Mouse (Mus musculus): Measurements from ENCODE around the gene Iscu. TPM values are rescaled to one million over a fixed set of nuclear protein-coding genes. Genes with fewer than 3 reads are reported as not detected.

Gene Iscu
- polyA plus RNA-seq, 1 experiment from 2014 or later = 132 TPM

- WGBS = 95% methylated on average over 2 of the region's 2 CpGs
- Histone ChIP-seq H3K4me1 (ENCODE audit: control insufficient read depth in 2 of 2, insufficient read depth in 2 of 2, low read length in 2 of 2) (peaks cover 0 to 4% of the 10 kb centered on the region in 2 experiments; a peak in 1 of 4 replicates), H3K27me3 (ENCODE audit: control insufficient read depth, insufficient read depth, low read length) (no peaks in the 10 kb centered on the region), H3K36me3 (ENCODE audit: control insufficient read depth, insufficient read depth, low read length) (peaks cover 85% of the 10 kb centered on the region), H3K4me3 (ENCODE audit: control insufficient read depth in 1 of 2, insufficient read depth in 1 of 2, low read depth in 1 of 2, low read length in 2 of 2) (no peak overlapping the region), H3K27ac (replicated peaks in 1 of 2; ENCODE audit: control insufficient read depth in 1 of 2, insufficient read depth in 1 of 2, low read depth in 2 of 2, low read length in 2 of 2) (no peak overlapping the region), H3K9me3 (ENCODE audit: control insufficient read depth, low read length) (no peaks in the 10 kb centered on the region), H3K4me2 (ENCODE audit: low read length) (no peak overlapping the region), H3K9ac (ENCODE audit: low read length) (no peak overlapping the region)
- ATAC-seq (ENCODE audit: insufficient number of reproducible peaks, insufficient read depth, low FRiP score, low read depth) = no peak
These were observed 11.0 kb upstream of the Iscu start for GRCm38 (mm10) chr5:113761585-113761984.

GRCm38 (mm10) chr5:113764426-113764825 is 8.1 kb upstream of the Iscu start:
- ATAC-seq (ENCODE audit: insufficient number of reproducible peaks, insufficient read depth, low FRiP score, low read depth) = no peak
- H3K4me3 ChIP-seq (ENCODE audit: control insufficient read depth in 1 of 2, insufficient read depth in 1 of 2, low read depth in 1 of 2, low read length in 2 of 2) = no peak overlapping the region
- no peaks in the 10 kb centered on the region for H3K9me3 ChIP-seq (ENCODE audit: control insufficient read depth, low read length)
- H3K4me2 ChIP-seq (ENCODE audit: low read length) = no peak overlapping the region
- H3K36me3 ChIP-seq (ENCODE audit: control insufficient read depth, insufficient read depth, low read length) = peaks cover 83% of the 10 kb centered on the region
- H3K4me1 ChIP-seq (ENCODE audit: control insufficient read depth in 2 of 2, insufficient read depth in 2 of 2, low read length in 2 of 2) = peaks cover 0 to 4% of the 10 kb centered on the region in 2 experiments; a peak in 1 of 4 replicates
- no peaks in the 10 kb centered on the region for H3K27me3 ChIP-seq (ENCODE audit: control insufficient read depth, insufficient read depth, low read length)
- 88% methylated on average over 7 of the region's 7 CpGs for WGBS
- no peak overlapping the region for H3K27ac ChIP-seq (replicated peaks in 1 of 2; ENCODE audit: control insufficient read depth in 1 of 2, insufficient read depth in 1 of 2, low read depth in 2 of 2, low read length in 2 of 2)
- H3K9ac ChIP-seq (ENCODE audit: low read length) = no peak overlapping the region

GRCm38 (mm10) chr5:113765641-113766526 is 6.7 kb upstream of the Iscu start:
- H3K27ac ChIP-seq (replicated peaks in 1 of 2; ENCODE audit: control insufficient read depth in 1 of 2, insufficient read depth in 1 of 2, low read depth in 2 of 2, low read length in 2 of 2) = no peak overlapping the region
- WGBS = 79% methylated on average over 13 of the region's 13 CpGs

GRCm38 (mm10) chr5:113768806-113769205 is 3.7 kb upstream of the Iscu start:
- 91% methylated on average over 8 of the region's 8 CpGs for WGBS
- Histone ChIP-seq H3K9ac (ENCODE audit: low read length) (no peak overlapping the region), H3K36me3 (ENCODE audit: control insufficient read depth, insufficient read depth, low read length) (peaks cover 40% of the 10 kb centered on the region)

More at GRCm38 (mm10) chr5:113765641-113766526, 6.7 kb upstream of the Iscu start:
- no peak overlapping the region for H3K9ac ChIP-seq (ENCODE audit: low read length)
- peaks cover 69% of the 10 kb centered on the region for H3K36me3 ChIP-seq (ENCODE audit: control insufficient read depth, insufficient read depth, low read length)
- H3K9me3 ChIP-seq (ENCODE audit: control insufficient read depth, low read length) = no peaks in the 10 kb centered on the region
- H3K4me3 ChIP-seq (ENCODE audit: control insufficient read depth in 1 of 2, insufficient read depth in 1 of 2, low read depth in 1 of 2, low read length in 2 of 2) = no peak overlapping the region
- H3K4me1 ChIP-seq (ENCODE audit: control insufficient read depth in 2 of 2, insufficient read depth in 2 of 2, low read length in 2 of 2) = peaks cover 6 to 17% of the 10 kb centered on the region in 2 experiments
- ATAC-seq (ENCODE audit: insufficient number of reproducible peaks, insufficient read depth, low FRiP score, low read depth) = peak; percentile 21; the same call in 1 of the 2 replicates
- no peaks in the 10 kb centered on the region for H3K27me3 ChIP-seq (ENCODE audit: control insufficient read depth, insufficient read depth, low read length)
- H3K4me2 ChIP-seq (ENCODE audit: low read length) = no peak overlapping the region

GRCm38 (mm10) chr5:113771213-113772162 is 1.1 kb upstream of the Iscu start:
- Histone ChIP-seq H3K9ac (ENCODE audit: low read length) (peak overlapping the region; percentile 93), H3K36me3 (ENCODE audit: control insufficient read depth, insufficient read depth, low read length) (peaks cover 52% of the 10 kb centered on the region), H3K4me2 (ENCODE audit: low read length) (peak overlapping the region; percentile 95), H3K4me3 (ENCODE audit: control insufficient read depth in 1 of 2, insufficient read depth in 1 of 2, low read depth in 1 of 2, low read length in 2 of 2) (peak overlapping the region; percentile 66 to 96), H3K4me1 (ENCODE audit: control insufficient read depth in 2 of 2, insufficient read depth in 2 of 2, low read length in 2 of 2) (peaks cover 6 to 21% of the 10 kb centered on the region in 2 experiments), H3K27me3 (ENCODE audit: control insufficient read depth, insufficient read depth, low read length) (no peaks in the 10 kb centered on the region), H3K9me3 (ENCODE audit: control insufficient read depth, low read length) (no peaks in the 10 kb centered on the region), H3K27ac (replicated peaks in 1 of 2; ENCODE audit: control insufficient read depth in 1 of 2, insufficient read depth in 1 of 2, low read depth in 2 of 2, low read length in 2 of 2) (peak overlapping the region; percentile 96 to 98)
- peak; percentile 75 for ATAC-seq (ENCODE audit: insufficient number of reproducible peaks, insufficient read depth, low FRiP score, low read depth)
- WGBS = under 1% methylated on average over 83 of the region's 97 CpGs

More at GRCm38 (mm10) chr5:113768806-113769205, 3.7 kb upstream of the Iscu start:
- ATAC-seq (ENCODE audit: insufficient number of reproducible peaks, insufficient read depth, low FRiP score, low read depth) = no peak
- H3K27me3 ChIP-seq (ENCODE audit: control insufficient read depth, insufficient read depth, low read length) = no peaks in the 10 kb centered on the region
- H3K4me1 ChIP-seq (ENCODE audit: control insufficient read depth in 2 of 2, insufficient read depth in 2 of 2, low read length in 2 of 2) = peaks cover 6 to 25% of the 10 kb centered on the region in 2 experiments
- no peak overlapping the region for H3K4me3 ChIP-seq (ENCODE audit: control insufficient read depth in 1 of 2, insufficient read depth in 1 of 2, low read depth in 1 of 2, low read length in 2 of 2)
- H3K9me3 ChIP-seq (ENCODE audit: control insufficient read depth, low read length) = no peaks in the 10 kb centered on the region
- H3K4me2 ChIP-seq (ENCODE audit: low read length) = no peak overlapping the region
- H3K27ac ChIP-seq (replicated peaks in 1 of 2; ENCODE audit: control insufficient read depth in 1 of 2, insufficient read depth in 1 of 2, low read depth in 2 of 2, low read length in 2 of 2) = no peak overlapping the region

GRCm38 (mm10) chr5:113772905-113773519 is 464 bp downstream of the Iscu start:
- no peaks in the 10 kb centered on the region for H3K27me3 ChIP-seq (ENCODE audit: control insufficient read depth, insufficient read depth, low read length)
- peak overlapping the region; percentile 66 to 96 for H3K4me3 ChIP-seq (ENCODE audit: control insufficient read depth in 1 of 2, insufficient read depth in 1 of 2, low read depth in 1 of 2, low read length in 2 of 2)
- ATAC-seq (ENCODE audit: insufficient number of reproducible peaks, insufficient read depth, low FRiP score, low read depth) = peak; percentile 23; the same call in 1 of the 2 replicates
- H3K4me2 ChIP-seq (ENCODE audit: low read length) = peak overlapping the region; percentile 95
- peaks cover 6 to 21% of the 10 kb centered on the region in 2 experiments for H3K4me1 ChIP-seq (ENCODE audit: control insufficient read depth in 2 of 2, insufficient read depth in 2 of 2, low read length in 2 of 2)
- H3K9me3 ChIP-seq (ENCODE audit: control insufficient read depth, low read length) = no peaks in the 10 kb centered on the region
- peak overlapping the region; percentile 83 for H3K9ac ChIP-seq (ENCODE audit: low read length)
- under 1% methylated on average over 35 of the region's 38 CpGs for WGBS
- peak overlapping the region in 1 of 2 experiments; percentile 98; a peak in 2 of 4 replicates for H3K27ac ChIP-seq (replicated peaks in 1 of 2; ENCODE audit: control insufficient read depth in 1 of 2, insufficient read depth in 1 of 2, low read depth in 2 of 2, low read length in 2 of 2)
- peaks cover 46% of the 10 kb centered on the region for H3K36me3 ChIP-seq (ENCODE audit: control insufficient read depth, insufficient read depth, low read length)

- H3K27me3 ChIP-seq (ENCODE audit: control insufficient read depth, insufficient read depth, low read length) = no peaks in the 10 kb centered on the region
- H3K9me3 ChIP-seq (ENCODE audit: control insufficient read depth, low read length) = no peaks in the 10 kb centered on the region
- peak overlapping the region; percentile 83; the same call in 1 of the 2 replicates for H3K9ac ChIP-seq (ENCODE audit: low read length)
- peaks cover 6 to 21% of the 10 kb centered on the region in 2 experiments for H3K4me1 ChIP-seq (ENCODE audit: control insufficient read depth in 2 of 2, insufficient read depth in 2 of 2, low read length in 2 of 2)
- under 1% methylated on average over 7 of the region's 7 CpGs for WGBS
- H3K4me3 ChIP-seq (ENCODE audit: control insufficient read depth in 1 of 2, insufficient read depth in 1 of 2, low read depth in 1 of 2, low read length in 2 of 2) = peak overlapping the region; percentile 66 to 96
- H3K27ac ChIP-seq (replicated peaks in 1 of 2; ENCODE audit: control insufficient read depth in 1 of 2, insufficient read depth in 1 of 2, low read depth in 2 of 2, low read length in 2 of 2) = no peak overlapping the region; a peak in 1 of 4 replicates
- ATAC-seq (ENCODE audit: insufficient number of reproducible peaks, insufficient read depth, low FRiP score, low read depth) = no peak
- peaks cover 46% of the 10 kb centered on the region for H3K36me3 ChIP-seq (ENCODE audit: control insufficient read depth, insufficient read depth, low read length)
- H3K4me2 ChIP-seq (ENCODE audit: low read length) = peak overlapping the region; percentile 95
These were observed 1.1 kb downstream of the Iscu start for GRCm38 (mm10) chr5:113773664-113774063.

Measured in heart, embryonic 14.5 days (tissue).